Mouse (Mus musculus) lung, adult 2 months (tissue): ENCODE results near the gene Samd14. TPM values are rescaled to one million over a fixed set of nuclear protein-coding genes. Genes with fewer than 3 reads are reported as not detected.

ENCODE experiments used
- DNase-seq: peaks from one replicate; pipeline ENCODE4 v3.0.0; 2022
- H3K4me1 ChIP-seq: fragments of 200-500 bp; 2 replicates; pipeline ENCODE4 v1.6.1; 2011; ENCODE audit warnings: low read length; ENCODE audit not compliant: control insufficient read depth, insufficient read depth
- H3K4me3 ChIP-seq: fragments of 200-500 bp; replicated peaks from 2 replicates; pipeline ENCODE3; 2011; ENCODE audit warnings: low read depth, mild to moderate bottlenecking, control low read depth, low read length; ENCODE audit errors: extremely low read depth
- CTCF ChIP-seq: fragments of 200-500 bp; IDR thresholded peaks from 2 replicates; pipeline ENCODE4 v1.5.1; 2011; ENCODE audit warnings: mild to moderate bottlenecking, low read length, control low read depth; ENCODE audit not compliant: insufficient read depth
- POLR2A ChIP-seq: fragments of 200-500 bp; IDR thresholded peaks from 2 replicates; pipeline ENCODE4 v1.6.1; 2011; ENCODE audit warnings: low read depth, mild to moderate bottlenecking, control low read depth, low read length, borderline replicate concordance; ENCODE audit errors: extremely low read depth
- WGBS: fragments of 180-500 bp; shearing (Covaris S2); methylation state at CpG from one replicate; pipeline ENCODE4 v1.1.7; 2018; 5-methylcytosine and 5-hydroxymethylcytosine counted together
- polyA plus RNA-seq: library from polyadenylated mRNA; depleted of rRNA; stranded (reverse); fragments of >200 nt; gene quantifications from 2 replicates; pipeline ENCODE4 v1.2.3, GENCODE M21; 2012

The Samd14 gene
- polyA plus RNA-seq, 1 experiment = 5.9 TPM

GRCm38 (mm10) chr11:94994947-94995772 is 14.5 kb upstream of the Samd14 start:
- TF ChIP-seq CTCF (no peak), POLR2A (no peak)
- peaks cover 18% of the 10 kb centered on the region for H3K4me1 ChIP-seq
- 62% methylated on average over 11 of the region's 11 CpGs for WGBS

DNA sequence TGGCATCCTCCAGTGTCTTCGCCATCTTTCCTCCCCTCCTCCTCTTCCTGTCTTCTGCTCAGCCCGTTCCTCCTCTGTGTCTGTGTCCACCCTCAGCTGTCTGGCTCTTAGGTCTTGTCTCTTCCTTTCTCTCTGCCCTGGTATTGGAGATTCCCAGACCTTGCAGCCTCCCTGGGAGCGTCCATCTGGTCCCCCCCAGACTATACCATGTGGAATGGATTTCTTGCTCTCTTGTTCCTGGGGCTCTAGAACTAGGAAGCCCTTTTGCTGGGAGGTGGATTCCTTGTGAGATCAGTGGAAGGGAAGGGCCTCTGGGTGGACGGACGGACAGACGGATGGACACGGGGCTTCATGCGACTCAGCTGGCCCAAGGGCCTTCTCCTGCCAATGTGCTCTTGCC is 13.6 kb upstream of the Samd14 start:
- peaks cover 23% of the 10 kb centered on the region for H3K4me1 ChIP-seq
- WGBS = 73% methylated on average over 8 of the region's 8 CpGs

More at GRCm38 (mm10) chr11:94994947-94995772, 14.5 kb upstream of the Samd14 start:
- H3K4me3 ChIP-seq = no peak overlapping the region
- DNase-seq = no peak

DNA sequence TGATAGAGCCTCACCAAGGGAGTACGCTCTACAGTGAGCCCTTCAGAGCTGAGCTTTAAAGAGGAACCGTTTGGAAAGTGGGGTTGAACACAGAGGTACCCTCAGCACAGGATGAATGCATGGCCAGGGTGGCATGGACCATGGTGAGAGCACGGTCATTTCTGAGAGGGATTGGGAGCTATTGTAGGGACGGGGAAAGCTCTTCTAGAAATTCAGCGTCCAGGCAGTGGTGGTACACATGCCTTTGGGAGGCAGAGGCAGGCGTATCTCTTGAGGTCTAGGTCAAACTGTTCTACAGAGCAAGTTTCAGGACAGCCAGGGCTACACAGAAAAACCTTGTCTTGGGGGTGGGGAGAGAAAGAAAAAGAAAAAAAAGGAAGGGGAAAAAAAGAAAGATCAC is 12.7 kb upstream of the Samd14 start:
- Histone ChIP-seq H3K4me1 (peaks cover 23% of the 10 kb centered on the region), H3K4me3 (no peak overlapping the region)
- TF ChIP-seq POLR2A = no peak
- TF ChIP-seq CTCF = no peak
- no peak for DNase-seq
- 90% methylated on average over 6 of the region's 6 CpGs for WGBS

More for the DNA sequence above, 13.6 kb upstream of the Samd14 start:
- no peak overlapping the region for H3K4me3 ChIP-seq
- TF ChIP-seq POLR2A (no peak), CTCF (no peak)
- DNase-seq = no peak

- 35% methylated on average over 5 of the region's 5 CpGs for WGBS
- Histone ChIP-seq H3K4me3 (no peak overlapping the region), H3K4me1 (peaks cover 23% of the 10 kb centered on the region)
- TF ChIP-seq POLR2A (no peak), CTCF (no peak)
- no peak for DNase-seq
Observed at GRCm38 (mm10) chr11:94997596-94997995, 12.1 kb upstream of the Samd14 start.

- Histone ChIP-seq H3K4me1 (peaks cover 23% of the 10 kb centered on the region), H3K4me3 (no peak overlapping the region)
- no peak for DNase-seq
- WGBS = 48% methylated on average over 16 of the region's 16 CpGs
- no peak for TF ChIP-seq POLR2A
- no peak for TF ChIP-seq CTCF
Observed at GRCm38 (mm10) chr11:94998041-94998531, 11.6 kb upstream of the Samd14 start.

- TF ChIP-seq POLR2A (no peak), CTCF (no peak)
- Histone ChIP-seq H3K4me3 (no peak overlapping the region), H3K4me1 (peaks cover 18% of the 10 kb centered on the region)
- DNase-seq = no peak
- 57% methylated on average over 8 of the region's 8 CpGs for whole genome bisulfite sequencing
Observed at GRCm38 (mm10) chr11:95000128-95000527, 9.6 kb upstream of the Samd14 start.

DNA sequence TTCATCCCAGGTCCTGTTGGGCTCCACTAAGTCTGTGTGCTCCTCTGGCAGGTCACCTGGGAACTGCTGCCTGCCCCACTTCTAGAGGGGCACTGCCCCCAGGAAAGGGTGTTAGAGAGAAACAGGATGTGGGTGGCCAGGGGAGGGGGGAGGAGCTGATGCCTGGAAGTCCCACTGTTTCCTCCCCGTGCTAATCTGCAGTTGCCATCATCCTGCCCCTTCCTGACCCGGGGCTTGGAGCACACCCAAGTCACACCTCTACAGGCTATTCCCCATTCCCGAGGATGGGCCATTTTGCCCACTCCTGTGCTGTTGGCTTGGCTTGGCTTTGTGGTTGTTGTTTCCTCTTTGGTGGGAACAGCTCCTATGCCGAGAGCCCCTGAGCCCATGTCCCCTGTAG is 9.1 kb upstream of the Samd14 start:
- WGBS = 7% methylated on average over 4 of the region's 4 CpGs
- no peak for TF ChIP-seq CTCF
- peak; percentile 27; the same call in 1 of the 2 replicates for TF ChIP-seq POLR2A
- Histone ChIP-seq H3K4me3 (no peak overlapping the region), H3K4me1 (peaks cover 18% of the 10 kb centered on the region)
- DNase-seq = no peak

DNA sequence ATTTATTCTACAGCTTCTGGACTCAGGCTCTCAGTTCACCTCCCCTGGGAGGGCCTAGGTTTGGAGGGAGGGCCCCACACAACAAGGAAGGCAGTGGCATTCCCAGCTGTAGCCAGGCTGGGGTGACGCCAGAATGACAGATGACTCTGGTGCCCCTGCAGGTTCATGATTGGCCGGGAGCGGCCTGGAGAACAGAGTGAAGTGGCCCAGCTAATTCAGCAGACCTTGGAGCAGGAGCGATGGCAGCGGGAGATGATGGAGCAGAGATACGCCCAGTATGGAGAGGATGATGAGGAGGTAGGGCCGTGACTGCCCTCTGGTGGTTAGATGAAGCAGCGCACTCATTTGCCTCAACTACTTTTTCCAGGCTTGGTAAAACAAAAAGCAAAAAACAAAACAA is 8.6 kb upstream of the Samd14 start:
- TF ChIP-seq POLR2A = peak; percentile 33; the same call in 1 of the 2 replicates
- TF ChIP-seq CTCF = peak; percentile 98
- Histone ChIP-seq H3K4me3 (no peak overlapping the region), H3K4me1 (peaks cover 16% of the 10 kb centered on the region)
- peak; percentile 66 for DNase-seq
- 7% methylated on average over 8 of the region's 8 CpGs for WGBS

DNA sequence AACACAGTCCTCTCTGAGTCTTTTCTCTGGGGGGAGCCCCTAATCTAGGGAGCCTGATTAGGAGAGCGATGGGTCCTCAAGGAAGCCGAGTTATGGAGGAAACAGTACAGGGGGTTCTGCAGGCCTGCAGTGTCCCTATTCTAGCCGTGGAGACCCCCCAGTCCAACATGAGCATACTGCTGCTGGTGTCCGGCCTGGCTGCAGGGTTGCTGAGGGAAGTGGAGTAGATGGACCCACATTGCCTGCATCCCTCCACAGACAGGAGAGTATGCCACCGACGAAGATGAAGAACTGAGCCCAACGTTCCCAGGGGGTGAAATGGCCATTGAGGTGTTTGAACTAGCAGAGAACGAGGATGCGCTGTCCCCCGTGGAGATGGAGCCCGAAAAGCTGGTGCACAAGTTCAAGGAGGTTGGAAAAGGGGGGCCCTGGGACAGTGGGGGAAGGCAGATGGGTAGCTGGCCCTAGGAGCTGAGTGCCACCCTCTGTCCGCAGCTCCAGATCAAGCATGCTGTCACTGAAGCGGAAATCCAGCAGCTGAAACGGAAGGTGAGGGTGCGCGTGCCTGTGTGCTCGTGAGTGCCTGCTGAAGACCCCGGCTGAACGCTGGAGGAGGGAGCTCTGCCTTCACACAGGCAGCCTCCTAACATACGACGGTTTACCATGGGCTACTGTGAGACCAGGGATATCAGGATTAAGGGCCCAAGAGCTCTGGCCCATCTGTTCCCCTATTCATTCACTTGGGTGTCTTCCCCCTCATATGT is 7.9 kb upstream of the Samd14 start:
- H3K4me3 ChIP-seq = no peak overlapping the region
- H3K4me1 ChIP-seq = peaks cover 17% of the 10 kb centered on the region
- DNase-seq = no peak
- WGBS = 88% methylated on average over 21 of the region's 21 CpGs
- TF ChIP-seq CTCF (no peak), POLR2A (no peak)

- DNase-seq = no peak
- no peak for TF ChIP-seq POLR2A
- no peak for TF ChIP-seq CTCF
- H3K4me3 ChIP-seq = no peak overlapping the region
- peaks cover 17% of the 10 kb centered on the region for H3K4me1 ChIP-seq
- WGBS = 93% methylated on average over 8 of the region's 8 CpGs
Observed at GRCm38 (mm10) chr11:95002705-95003104, 7.0 kb upstream of the Samd14 start.
